Mouse (Mus musculus) embryo, embryonic 11 days (tissue): ENCODE measurements around the gene Emx2.
A peak's percentile ranks its signal among the peaks of the same experiment; 100 is the strongest.

Experiments used
- DNase-seq: peaks from one replicate; pipeline ENCODE4 v3.0.0-alpha.2; 2015

Gene Emx2

DNA sequence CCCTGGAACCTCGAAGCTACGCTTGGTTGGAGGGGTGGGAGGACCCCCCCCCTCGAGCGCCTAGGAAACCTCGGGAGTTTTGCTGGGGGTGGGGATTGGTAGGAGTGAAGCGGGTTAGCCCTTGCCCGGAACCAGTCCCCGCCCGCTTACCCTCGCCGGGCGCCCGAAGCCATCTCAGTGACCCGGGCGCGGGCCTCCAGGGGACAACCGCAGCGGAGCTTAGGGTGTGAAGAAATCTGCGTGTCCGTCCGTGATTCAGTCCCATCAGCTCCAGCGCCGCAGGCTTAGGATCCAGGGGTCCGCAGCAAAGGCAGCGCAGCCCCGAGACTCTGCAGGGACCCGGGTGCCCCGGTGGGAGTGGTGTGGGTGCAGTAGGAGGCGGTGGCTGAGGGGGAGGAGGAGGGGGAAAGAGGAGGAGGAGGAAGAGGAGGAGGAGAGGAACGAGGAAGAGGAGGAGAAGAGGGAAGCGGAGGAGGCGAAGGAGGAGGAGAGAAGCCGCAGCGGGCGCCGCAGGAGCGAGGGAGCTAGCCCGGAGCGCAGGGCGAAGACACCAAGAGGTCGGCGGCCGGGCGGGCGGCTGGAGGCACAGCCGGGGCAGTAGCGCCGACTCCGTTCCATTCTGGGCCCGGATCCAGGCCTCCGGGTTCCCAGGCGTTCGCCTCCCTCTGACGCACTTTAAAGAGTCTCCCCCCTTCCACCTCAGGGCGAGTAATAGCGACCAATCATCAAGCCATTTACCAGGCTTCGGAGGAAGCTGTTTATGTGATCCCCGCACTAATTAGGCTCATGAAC, at the start of gene Emx2:
Gene Emx2, plus strand, starts transcription at position 422 of the 792 bp plus-strand sequence.
- peak; percentile 93 for DNase-seq

GRCm38 (mm10) chr19:59414128-59414527, 44.0 kb upstream of the Emx2 start:
- no peak for DNase-seq

DNA sequence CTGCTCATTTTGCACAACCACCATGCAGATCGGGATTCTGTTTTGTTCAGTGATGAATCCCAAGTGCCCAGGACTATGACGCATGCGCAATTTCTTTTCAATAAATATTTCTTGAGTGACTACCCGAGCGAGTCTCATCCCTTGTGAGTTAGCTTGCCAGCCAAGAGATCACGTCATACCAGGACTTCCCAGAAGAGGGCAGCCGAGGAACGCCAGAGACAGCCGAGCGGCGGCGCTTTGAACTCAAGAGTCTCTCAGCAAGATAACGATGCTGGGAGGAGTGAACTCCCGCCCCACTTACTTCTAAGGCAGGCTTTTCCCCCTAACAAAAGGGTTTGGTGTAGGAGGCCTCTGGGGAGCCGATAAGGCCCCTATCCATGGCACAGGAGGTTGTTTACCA, 40.1 kb upstream of the Emx2 start:
- peak; percentile 92 for DNase-seq

DNA sequence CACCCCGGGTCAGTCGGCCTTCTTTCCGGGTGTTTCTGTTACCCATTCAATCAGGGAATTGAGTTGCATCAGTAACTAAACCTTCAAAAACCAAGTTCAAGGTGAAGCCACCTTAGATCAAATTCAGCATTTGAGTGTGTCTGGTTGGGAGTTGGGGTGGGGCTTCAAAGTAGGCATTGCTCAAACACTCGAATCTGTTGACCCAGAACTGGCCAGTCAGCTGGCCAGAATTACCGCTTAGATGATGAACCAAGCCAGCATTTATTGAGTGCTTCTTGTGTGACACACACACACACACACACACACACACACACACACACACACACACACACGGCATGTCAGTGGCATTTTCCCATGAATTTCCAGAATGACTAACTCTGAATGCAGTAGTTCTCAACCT, 39.5 kb upstream of the Emx2 start:
- no peak for DNase-seq

GRCm38 (mm10) chr19:59422393-59422792, 35.8 kb upstream of the Emx2 start:
- DNase-seq = peak; percentile 62

- DNase-seq = peak; percentile 74
Measured at GRCm38 (mm10) chr19:59423685-59424084, 34.5 kb upstream of the Emx2 start.

DNA sequence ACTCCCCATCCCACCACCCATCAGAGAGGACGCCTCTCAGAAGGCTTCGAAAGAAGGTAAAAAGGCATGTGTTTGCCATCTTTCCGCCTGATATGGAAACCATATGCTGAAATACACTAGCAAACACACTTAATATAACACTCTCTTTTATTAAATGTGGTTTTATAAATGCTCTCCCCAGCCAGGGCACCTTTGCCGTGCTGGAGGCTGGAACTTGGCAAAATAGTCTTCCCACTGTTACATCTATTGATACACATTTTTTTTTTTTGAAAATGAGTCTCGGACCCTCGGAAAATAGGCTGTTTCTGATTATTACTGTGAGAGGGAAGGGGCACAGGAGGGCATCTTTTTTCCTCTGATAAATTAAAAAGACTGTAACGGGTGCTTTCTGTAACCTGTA, 33.2 kb upstream of the Emx2 start:
- DNase-seq = no peak

- DNase-seq = no peak
Measured at GRCm38 (mm10) chr19:59432286-59432685, 25.9 kb upstream of the Emx2 start.

- DNase-seq = peak; percentile 43
Measured at GRCm38 (mm10) chr19:59450561-59451135, 7.5 kb upstream of the Emx2 start.

DNA sequence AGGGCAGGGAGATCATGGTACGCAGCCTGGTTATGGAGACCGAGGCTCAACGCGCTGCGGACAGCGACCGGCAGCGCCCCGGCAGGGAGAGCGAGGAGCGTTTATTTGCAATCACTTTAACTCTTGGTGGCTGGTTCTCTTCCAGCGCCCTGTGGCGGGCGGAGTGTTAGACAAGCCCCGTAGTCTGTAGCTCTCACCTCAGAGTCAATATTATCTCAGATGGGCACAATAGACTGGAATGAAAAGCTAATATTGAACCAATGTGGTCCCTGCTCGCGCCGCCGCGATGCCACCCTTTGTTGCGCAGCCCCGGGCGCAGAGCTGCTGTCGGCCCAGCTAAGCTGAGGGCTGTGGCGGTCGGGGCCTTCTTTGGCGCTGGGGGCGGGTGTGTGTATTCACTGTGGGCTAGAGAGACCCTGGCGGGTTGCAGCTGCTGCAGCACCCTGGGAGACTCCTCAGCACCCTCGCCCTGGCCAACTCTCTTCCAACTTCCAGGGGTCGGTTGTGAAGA, 6.7 kb upstream of the Emx2 start:
- peak; percentile 79 for DNase-seq

DNA sequence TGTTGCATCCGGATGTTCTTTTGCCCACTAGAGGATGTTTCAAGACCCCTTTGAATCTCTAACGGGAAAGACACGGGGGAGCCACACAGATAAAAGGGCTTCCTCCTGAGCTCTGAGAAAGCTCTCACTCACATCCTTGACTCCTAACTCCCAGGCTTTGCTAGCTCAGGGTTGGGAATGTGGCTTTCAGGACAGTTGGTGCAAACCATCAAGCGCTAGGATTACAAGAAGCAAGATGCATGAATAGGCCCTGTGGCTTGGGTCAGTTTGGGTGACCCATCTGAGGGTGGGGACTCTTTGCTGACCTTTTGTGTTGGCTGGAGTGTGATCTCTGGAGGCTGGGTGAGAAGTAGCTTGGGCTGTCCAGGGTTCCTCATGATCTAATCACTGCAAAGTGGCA, 5.9 kb upstream of the Emx2 start:
- no peak for DNase-seq

- no peak for DNase-seq
Measured at GRCm38 (mm10) chr19:59453591-59453990, 4.6 kb upstream of the Emx2 start.

- DNase-seq = peak; percentile 93
Measured at GRCm38 (mm10) chr19:59454196-59454595, 4.0 kb upstream of the Emx2 start.

DNA sequence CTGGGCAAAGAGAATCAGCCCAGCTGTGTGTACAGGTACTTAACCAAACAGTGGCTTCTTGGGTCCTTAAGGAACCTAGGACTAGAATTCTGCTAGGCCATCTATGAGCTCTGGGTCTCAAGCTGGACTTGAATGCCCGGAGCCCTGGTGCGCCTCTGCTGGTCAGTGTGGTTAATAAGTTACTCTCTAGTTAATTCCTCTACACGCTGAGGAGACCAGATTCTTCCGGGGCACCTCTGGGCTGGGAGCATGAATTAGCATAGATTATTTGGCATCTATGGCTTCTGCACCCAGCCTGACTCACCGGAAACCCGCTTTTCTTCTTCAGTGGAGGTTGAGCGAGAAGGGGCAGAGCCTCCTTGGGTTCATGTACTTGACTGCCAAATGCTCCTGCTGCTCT, 2.5 kb upstream of the Emx2 start:
- DNase-seq = peak; percentile 57

DNA sequence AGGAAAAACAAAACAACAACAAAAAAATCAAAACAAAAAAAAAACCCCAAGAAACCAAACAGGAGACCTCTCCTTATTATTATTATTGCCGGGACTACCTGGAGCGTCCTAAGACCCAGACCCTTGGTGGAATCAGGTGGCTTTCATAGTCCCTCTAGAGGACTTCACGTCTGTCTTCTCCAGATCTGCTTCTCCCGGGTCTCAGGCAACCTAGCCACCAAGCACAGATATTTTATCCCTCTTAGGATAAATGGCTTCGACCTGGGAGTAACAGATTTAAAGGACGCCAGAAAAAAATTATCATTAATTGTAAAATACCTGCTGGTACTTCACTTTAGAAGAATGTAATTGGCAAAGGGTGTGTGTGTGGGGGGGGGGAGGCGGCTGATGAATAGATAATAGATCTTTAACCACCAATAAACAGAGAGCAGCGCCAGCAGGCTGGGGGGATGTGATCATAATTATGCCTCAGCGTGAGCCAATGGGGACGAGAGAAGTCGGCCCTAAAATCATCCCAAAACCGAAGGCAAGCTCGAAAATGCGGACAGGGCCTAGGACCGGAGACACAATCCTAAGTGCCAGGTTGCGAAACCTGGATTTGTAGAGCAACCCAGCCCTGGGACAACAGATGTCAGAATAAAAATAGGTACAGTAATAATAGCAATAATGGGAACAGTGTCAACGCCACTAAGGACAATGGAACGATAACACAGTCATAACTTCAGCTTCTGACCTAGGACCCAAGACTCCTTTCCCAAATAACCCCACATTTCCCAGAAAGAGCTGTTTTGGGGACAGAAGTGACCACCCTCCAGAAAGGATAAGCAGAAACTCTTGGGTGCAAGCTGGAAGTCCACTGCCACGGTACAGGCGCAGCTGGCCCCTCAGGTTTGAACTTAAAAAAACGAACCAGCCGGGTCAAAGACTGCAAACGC, 894 bp upstream of the Emx2 start:
- DNase-seq = peak; percentile 83

GRCm38 (mm10) chr19:59458743-59459135, 567 bp downstream of the Emx2 start:
- DNase-seq = peak; percentile 56

DNA sequence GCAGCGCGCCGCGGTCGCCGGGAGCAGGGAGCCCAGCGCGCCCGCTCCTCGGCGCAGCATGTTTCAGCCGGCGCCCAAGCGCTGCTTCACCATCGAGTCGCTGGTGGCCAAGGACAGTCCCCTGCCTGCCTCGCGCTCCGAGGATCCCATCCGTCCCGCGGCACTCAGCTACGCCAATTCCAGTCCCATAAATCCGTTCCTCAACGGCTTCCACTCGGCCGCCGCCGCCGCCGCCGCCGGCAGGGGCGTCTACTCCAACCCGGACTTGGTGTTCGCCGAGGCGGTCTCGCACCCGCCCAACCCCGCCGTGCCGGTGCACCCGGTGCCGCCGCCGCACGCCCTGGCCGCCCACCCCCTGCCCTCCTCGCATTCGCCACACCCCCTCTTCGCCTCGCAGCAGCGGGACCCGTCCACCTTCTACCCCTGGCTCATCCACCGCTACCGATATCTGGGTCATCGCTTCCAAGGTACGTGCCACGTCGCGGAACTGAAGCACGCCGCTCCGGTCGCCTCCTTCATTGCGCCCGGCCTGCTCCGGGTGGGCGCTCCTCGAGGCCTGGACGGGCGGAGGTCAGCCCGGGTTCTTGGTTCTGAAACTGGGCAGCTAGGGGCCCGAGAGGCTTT, 1.1 kb downstream of the Emx2 start:
- DNase-seq = peak; percentile 71

DNA sequence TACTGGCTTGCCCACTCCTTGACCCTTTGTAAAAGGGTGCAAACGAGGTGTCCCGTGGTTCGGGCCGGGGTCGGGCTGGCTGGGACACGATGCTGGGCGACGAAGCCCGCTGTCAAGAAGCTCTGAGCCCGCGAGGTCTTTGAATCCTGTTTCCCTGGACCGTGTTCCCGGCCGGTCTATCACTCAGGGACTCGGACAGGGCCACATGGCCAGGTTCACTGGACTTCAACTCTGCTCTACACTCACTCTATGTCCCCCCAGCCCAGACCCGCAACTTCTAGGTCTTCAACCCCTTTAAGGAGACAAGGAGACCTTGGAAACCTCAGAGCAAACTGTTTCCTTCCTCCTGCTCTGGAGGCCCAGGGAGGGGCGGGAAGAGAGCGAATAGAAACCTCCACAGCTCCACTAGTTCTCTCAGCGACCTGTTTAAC, 1.7 kb downstream of the Emx2 start:
- peak; percentile 54 for DNase-seq

DNA sequence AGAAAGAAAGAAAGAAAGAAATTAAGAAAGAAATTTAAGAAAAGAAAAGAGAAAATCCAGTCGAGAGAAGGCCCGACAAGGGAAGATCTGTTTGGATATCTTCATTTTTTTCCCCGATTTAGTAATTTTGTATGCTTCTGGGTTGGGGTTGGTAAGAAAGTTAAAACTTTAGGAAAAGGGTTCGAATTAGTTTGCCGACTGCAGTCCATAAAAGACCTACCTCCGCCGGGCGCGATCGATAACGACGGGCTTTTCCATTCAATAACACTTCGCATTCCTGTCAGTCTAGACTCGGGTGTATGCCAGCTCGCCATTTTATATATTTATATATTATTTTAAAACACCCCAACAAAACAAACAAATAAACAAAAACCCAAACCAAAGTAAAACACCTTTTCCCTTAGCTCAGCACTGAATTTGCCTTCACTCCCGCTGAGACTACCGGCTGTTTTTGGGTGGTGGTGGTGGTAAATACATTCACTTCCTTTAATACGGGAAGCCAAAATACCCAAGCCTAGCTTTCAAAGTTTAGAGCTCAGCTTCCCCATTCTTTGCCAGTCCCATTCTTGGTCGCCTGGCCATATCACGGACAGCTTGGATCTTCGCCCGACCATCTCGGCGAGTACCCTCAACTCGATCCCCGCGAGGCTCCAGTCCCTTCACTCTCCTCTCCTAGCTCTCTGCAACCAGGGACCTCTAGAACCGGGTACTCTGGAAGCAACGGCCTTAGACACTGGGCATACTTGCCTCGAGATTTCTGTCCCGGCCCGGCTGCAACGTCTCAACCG, 2.4 kb downstream of the Emx2 start:
- DNase-seq = peak; percentile 53

DNA sequence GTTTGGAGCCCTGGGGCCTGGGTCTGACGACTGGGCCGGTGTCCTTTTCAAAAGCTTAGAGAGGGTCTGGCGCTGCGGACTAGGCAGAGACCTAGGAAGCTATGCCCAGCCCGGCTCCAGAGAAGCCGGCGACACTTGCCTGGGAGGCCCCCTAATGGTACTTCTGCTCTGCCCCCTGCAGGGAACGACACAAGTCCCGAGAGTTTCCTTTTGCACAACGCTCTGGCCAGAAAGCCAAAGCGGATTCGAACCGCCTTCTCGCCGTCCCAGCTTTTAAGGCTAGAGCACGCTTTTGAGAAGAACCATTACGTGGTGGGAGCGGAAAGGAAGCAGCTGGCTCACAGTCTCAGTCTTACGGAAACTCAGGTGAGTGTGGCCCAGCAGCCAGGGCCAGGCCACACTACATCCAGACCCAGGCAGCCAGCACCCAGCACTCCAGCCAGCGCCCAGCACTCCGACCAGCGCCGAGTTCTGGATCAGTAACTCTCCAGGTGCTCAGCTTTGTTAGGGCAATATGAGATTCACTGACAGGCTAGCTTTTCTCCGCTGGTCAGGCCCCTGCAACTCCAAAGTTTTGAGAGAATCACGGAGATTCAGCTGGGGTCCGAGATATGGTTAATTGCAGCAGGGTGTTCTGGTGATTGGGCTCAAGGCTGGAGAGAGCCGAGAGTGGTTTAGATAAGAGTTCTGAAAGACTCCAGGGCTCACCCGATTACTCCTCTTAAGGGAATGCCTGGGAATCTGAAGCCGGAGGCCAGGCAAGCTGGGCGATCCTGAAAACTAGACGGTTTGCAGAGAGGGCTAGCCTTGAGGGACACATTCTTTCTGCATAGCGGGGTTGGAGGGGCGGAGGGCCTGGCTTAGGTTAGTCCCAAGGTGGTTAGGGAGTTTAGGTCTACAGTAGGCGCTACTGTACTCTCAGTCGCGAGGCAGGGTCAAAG, 3.6 kb downstream of the Emx2 start:
- DNase-seq = peak; percentile 58
